Mouse (Mus musculus) gastrocnemius, adult 2 months (tissue): ENCODE results near the gene Kcnmb3. TPM values are rescaled to one million over a fixed set of nuclear protein-coding genes. Genes with fewer than 3 reads are reported as not detected.
"Not testable (repeated sequence)": the region's sequence is repeated elsewhere in the genome, so short reads cannot be mapped to it uniquely, and the experiment has no call there.

Experiments
- DNase-seq: peaks from one replicate; pipeline ENCODE4 v3.0.0; 2022
- H3K27ac ChIP-seq: fragments of 200-600 bp; 2 replicates; pipeline ENCODE4 v1.8.1; 2022; ENCODE audit warnings: mild to moderate bottlenecking
- H3K4me3 ChIP-seq: fragments of 200-600 bp; 2 replicates; pipeline ENCODE4 v1.8.1; 2022; ENCODE audit warnings: mild to moderate bottlenecking, moderate library complexity
- CTCF ChIP-seq: fragments of 200-600 bp; IDR thresholded peaks from 2 replicates; pipeline ENCODE4 v1.8.1; 2022; ENCODE audit warnings: antibody characterized with exemption, mild to moderate bottlenecking, moderate library complexity
- intact Hi-C: fragments of 180-260 bp; cut with DNase I; formaldehyde crosslinking; loops from one replicate; pipeline ENCODE4 v1.15.1; 2025
- total RNA-seq, 2 experiments: library from RNA; stranded (reverse); gene quantifications; 2 replicates each; pipeline ENCODE4 v1.2.3; 2021

Gene Kcnmb3
- total RNA-seq, 2 experiments from 2014 or later, result not detected

GRCm38 (mm10) chr3:32441710-32442109 lies 50.3 kb downstream of the Kcnmb3 start:
- DNase-seq, result no peak
- intact Hi-C loops, result no loop called here
- peak; percentile 30; the same call in 1 of the 2 replicates for TF ChIP-seq CTCF
- Histone ChIP-seq H3K27ac (no peak overlapping the region), H3K4me3 (no peak overlapping the region)

- no peak for TF ChIP-seq CTCF
- Histone ChIP-seq H3K4me3 (no peak overlapping the region), H3K27ac (no peak overlapping the region)
- intact Hi-C loops, result no loop called here
- no peak for DNase-seq
Measured at GRCm38 (mm10) chr3:32438716-32439115, 53.3 kb downstream of the Kcnmb3 start.

GRCm38 (mm10) chr3:32437820-32438219 lies 54.2 kb downstream of the Kcnmb3 start:
- H3K4me3 ChIP-seq, result no peak overlapping the region
- no peak for TF ChIP-seq CTCF
- no peak overlapping the region for H3K27ac ChIP-seq
- intact Hi-C loops, result no loop called here
- DNase-seq, result no peak

- intact Hi-C loops, result no loop called here
- no peak for TF ChIP-seq CTCF
Measured at GRCm38 (mm10) chr3:32437297-32437696, 54.7 kb downstream of the Kcnmb3 start.

GRCm38 (mm10) chr3:32436101-32436500 lies 55.9 kb downstream of the Kcnmb3 start:
- intact Hi-C loops, result no loop called here
- Histone ChIP-seq H3K27ac (no peak overlapping the region), H3K4me3 (no peak overlapping the region)
- TF ChIP-seq CTCF, result no peak
- no peak for DNase-seq

More at GRCm38 (mm10) chr3:32437297-32437696, 54.7 kb downstream of the Kcnmb3 start:
- Histone ChIP-seq H3K4me3 (no peak overlapping the region), H3K27ac (no peak overlapping the region)
- DNase-seq, result no peak

GRCm38 (mm10) chr3:32434016-32434415 lies 58.0 kb downstream of the Kcnmb3 start:
- H3K27ac ChIP-seq, result peak overlapping the region; percentile 69
- DNase-seq, result peak; percentile 21
- no peak overlapping the region for H3K4me3 ChIP-seq
- intact Hi-C loops, result no loop called here
- TF ChIP-seq CTCF, result no peak

GRCm38 (mm10) chr3:32430394-32430793 lies 61.6 kb downstream of the Kcnmb3 start:
- TF ChIP-seq CTCF, result no peak
- H3K27ac ChIP-seq, result no peak overlapping the region
- H3K4me3 ChIP-seq, result no peak overlapping the region
- intact Hi-C loops, result no loop called here
- DNase-seq, result no peak

GRCm38 (mm10) chr3:32429351-32429750 lies 62.7 kb downstream of the Kcnmb3 start:
- DNase-seq, intact Hi-C loops, H3K4me3 ChIP-seq: not testable (repeated sequence)
- H3K27ac ChIP-seq, result peak overlapping the region; percentile 75

- intact Hi-C loops, result no loop called here
- H3K27ac ChIP-seq, result peak overlapping the region; percentile 75
Measured at GRCm38 (mm10) chr3:32428921-32429320, 63.1 kb downstream of the Kcnmb3 start.

GRCm38 (mm10) chr3:32428361-32428760 lies 63.7 kb downstream of the Kcnmb3 start:
- intact Hi-C loops, result no loop called here
- no peak for TF ChIP-seq CTCF
- no peak overlapping the region for H3K4me3 ChIP-seq
- H3K27ac ChIP-seq, result peak overlapping the region; percentile 75
- no peak for DNase-seq

More at GRCm38 (mm10) chr3:32428921-32429320, 63.1 kb downstream of the Kcnmb3 start:
- no peak overlapping the region for H3K4me3 ChIP-seq
- peak; percentile 47 for DNase-seq
- TF ChIP-seq CTCF, result no peak

- Histone ChIP-seq H3K4me3 (no peak overlapping the region), H3K27ac (peak overlapping the region; percentile 75)
- no peak for TF ChIP-seq CTCF
- intact Hi-C loops, result no loop called here
- no peak for DNase-seq
Measured at GRCm38 (mm10) chr3:32427695-32428094, 64.3 kb downstream of the Kcnmb3 start.

Other genes with a start within 250 kb of the Kcnmb3 start
- gene Zmat3, start 126.2 kb downstream of the Kcnmb3 start, total RNA-seq, result 1 to 10 TPM; 6.3 to 9.3 TPM
- gene Pik3ca, start 94.6 kb downstream of the Kcnmb3 start, total RNA-seq, result 10 to 100 TPM; 40.1 to 63.3 TPM
- 10 to 100 TPM; 31.8 to 33.1 TPM for gene Zfp639, start 18.0 kb upstream of the Kcnmb3 start, total RNA-seq
- gene Mfn1, start 37.2 kb upstream of the Kcnmb3 start, total RNA-seq, result 100 to 1,000 TPM; 216 to 304 TPM
- gene Gnb4, start 124.4 kb upstream of the Kcnmb3 start, total RNA-seq, result 1 to 10 TPM; 4.3 to 7.2 TPM
- 10 to 100 TPM; 13.1 to 16.0 TPM for gene Actl6a, start 214.1 kb upstream of the Kcnmb3 start, total RNA-seq
- 100 to 1,000 TPM; 524 to 701 TPM for gene Ndufb5, start 244.8 kb upstream of the Kcnmb3 start, total RNA-seq
- 10 to 100 TPM; 24.5 to 36.0 TPM for gene Mrpl47, start 245.4 kb upstream of the Kcnmb3 start, total RNA-seq